Mouse (Mus musculus): ENCODE results near the gene Kank1. TPM values are rescaled to one million over a fixed set of nuclear protein-coding genes. Genes with fewer than 3 reads are reported as not detected.

The Kank1 gene
- total RNA-seq, 1 experiment from 2014 or later, result not detected

GRCm38 (mm10) chr19:25396709-25397266 lies 160.0 kb downstream of the Kank1 start:
- ATAC-seq (replicated peaks; ENCODE audit: low read depth, poor library complexity, severe bottlenecking), result no peak

- no peak for ATAC-seq (replicated peaks; ENCODE audit: low read depth, poor library complexity, severe bottlenecking)
Measured at GRCm38 (mm10) chr19:25399511-25400211, 162.9 kb downstream of the Kank1 start.

- no peak for ATAC-seq (replicated peaks; ENCODE audit: low read depth, poor library complexity, severe bottlenecking)
Measured at GRCm38 (mm10) chr19:25400212-25400913, 163.6 kb downstream of the Kank1 start.

GRCm38 (mm10) chr19:25401521-25401920 lies 164.7 kb downstream of the Kank1 start:
- no peak for ATAC-seq (replicated peaks; ENCODE audit: low read depth, poor library complexity, severe bottlenecking)

- no peak for ATAC-seq (replicated peaks; ENCODE audit: low read depth, poor library complexity, severe bottlenecking)
Measured at GRCm38 (mm10) chr19:25404163-25404562, 167.4 kb downstream of the Kank1 start.

- ATAC-seq (replicated peaks; ENCODE audit: low read depth, poor library complexity, severe bottlenecking), result no peak
Measured at GRCm38 (mm10) chr19:25405987-25406386, 169.2 kb downstream of the Kank1 start.

- ATAC-seq (replicated peaks; ENCODE audit: low read depth, poor library complexity, severe bottlenecking), result peak; percentile 68
Measured at GRCm38 (mm10) chr19:25406481-25407184, 169.9 kb downstream of the Kank1 start.

GRCm38 (mm10) chr19:25407185-25407886 lies 170.6 kb downstream of the Kank1 start:
- ATAC-seq (replicated peaks; ENCODE audit: low read depth, poor library complexity, severe bottlenecking), result no peak

GRCm38 (mm10) chr19:25407887-25408236 lies 171.1 kb downstream of the Kank1 start:
- ATAC-seq (replicated peaks; ENCODE audit: low read depth, poor library complexity, severe bottlenecking), result no peak

GRCm38 (mm10) chr19:25409239-25409638 lies 172.5 kb downstream of the Kank1 start:
- ATAC-seq (replicated peaks; ENCODE audit: low read depth, poor library complexity, severe bottlenecking), result no peak

- no peak for ATAC-seq (replicated peaks; ENCODE audit: low read depth, poor library complexity, severe bottlenecking)
Measured at GRCm38 (mm10) chr19:25411353-25411752, 174.6 kb downstream of the Kank1 start.

- ATAC-seq (replicated peaks; ENCODE audit: low read depth, poor library complexity, severe bottlenecking), result no peak
Measured at GRCm38 (mm10) chr19:25415448-25415847, 178.7 kb downstream of the Kank1 start.

- no peak for ATAC-seq (replicated peaks; ENCODE audit: low read depth, poor library complexity, severe bottlenecking)
Measured at GRCm38 (mm10) chr19:25417671-25418070, 180.9 kb downstream of the Kank1 start.

GRCm38 (mm10) chr19:25419983-25420382 lies 183.2 kb downstream of the Kank1 start:
- ATAC-seq (replicated peaks; ENCODE audit: low read depth, poor library complexity, severe bottlenecking), result no peak

GRCm38 (mm10) chr19:25422096-25422495 lies 185.3 kb downstream of the Kank1 start:
- no peak for ATAC-seq (replicated peaks; ENCODE audit: low read depth, poor library complexity, severe bottlenecking)

GRCm38 (mm10) chr19:25423371-25423770 lies 186.6 kb downstream of the Kank1 start:
- ATAC-seq (replicated peaks; ENCODE audit: low read depth, poor library complexity, severe bottlenecking), result no peak

GRCm38 (mm10) chr19:25426431-25426830 lies 189.7 kb downstream of the Kank1 start:
- no peak for ATAC-seq (replicated peaks; ENCODE audit: low read depth, poor library complexity, severe bottlenecking)

GRCm38 (mm10) chr19:25427886-25428285 lies 191.1 kb downstream of the Kank1 start:
- ATAC-seq (replicated peaks; ENCODE audit: low read depth, poor library complexity, severe bottlenecking), result no peak

- ATAC-seq (replicated peaks; ENCODE audit: low read depth, poor library complexity, severe bottlenecking), result no peak
Measured at GRCm38 (mm10) chr19:25428338-25428962, 191.7 kb downstream of the Kank1 start.

GRCm38 (mm10) chr19:25431431-25431830 lies 194.7 kb downstream of the Kank1 start:
- no peak for ATAC-seq (replicated peaks; ENCODE audit: low read depth, poor library complexity, severe bottlenecking)

Measured in common myeloid progenitor, adult 5-6 weeks (primary cell).